Mouse (Mus musculus) stomach, postnatal 0 days (tissue): Measurements from ENCODE around the gene Abhd16a. TPM values are rescaled to one million over a fixed set of nuclear protein-coding genes. Genes with fewer than 3 reads are reported as not detected.

Experiments
- ATAC-seq: fragments of 200-750 bp; cut with Nextera tagmentation; 2 replicates; pipeline ENCODE4 v1.8.0; 2017; ENCODE audit not compliant: low FRiP score, low TSS enrichment
- DNase-seq: peaks from one replicate; pipeline ENCODE4 v3.0.0-alpha.2; 2016; ENCODE audit warnings: low spot score
- H3K27ac ChIP-seq: fragments of 300-500 bp; sonication (generic); replicated peaks from 2 replicates; pipeline ENCODE4 v1.5.1; 2014; ENCODE audit warnings: mild to moderate bottlenecking, control low read depth
- H3K27me3 ChIP-seq: fragments of 300-500 bp; sonication (generic); 2 replicates; pipeline ENCODE4 v1.6.1; 2014; ENCODE audit warnings: low read length; ENCODE audit not compliant: control insufficient read depth, insufficient read depth
- H3K36me3 ChIP-seq: fragments of 300-500 bp; sonication (generic); 2 replicates; pipeline ENCODE4 v1.6.1; 2014; ENCODE audit warnings: low read length, mixed read lengths; ENCODE audit not compliant: control insufficient read depth, insufficient read depth
- H3K4me1 ChIP-seq: fragments of 300-500 bp; sonication (generic); replicated peaks from 2 replicates; pipeline ENCODE4 v1.6.1; 2014; ENCODE audit warnings: antibody characterized with exemption; ENCODE audit not compliant: control insufficient read depth, insufficient read depth
- H3K4me2 ChIP-seq: fragments of 300-500 bp; sonication (generic); replicated peaks from 2 replicates; pipeline ENCODE4 v1.6.1; 2014; ENCODE audit warnings: low read depth, mild to moderate bottlenecking, control low read depth, moderate library complexity
- H3K4me3 ChIP-seq: fragments of 300-500 bp; sonication (generic); 2 replicates; pipeline ENCODE4 v1.5.1; 2014; ENCODE audit warnings: low read depth, low read length, control low read depth
- H3K9ac ChIP-seq: fragments of 300-500 bp; sonication (generic); 2 replicates; pipeline ENCODE4 v1.6.1; 2014; ENCODE audit warnings: mild to moderate bottlenecking, low read length, control low read depth, mixed read lengths
- H3K9me3 ChIP-seq: fragments of 300-500 bp; sonication (generic); 2 replicates; pipeline ENCODE4 v1.6.1; 2016; ENCODE audit warnings: low read length; ENCODE audit not compliant: control insufficient read depth
- CTCF ChIP-seq: IDR thresholded peaks from 2 replicates; pipeline ENCODE4 v1.5.1; 2016; ENCODE audit warnings: antibody characterized with exemption, low read depth, mild to moderate bottlenecking, moderate library complexity
- EP300 ChIP-seq: optimal IDR thresholded peaks from 2 replicates; pipeline ENCODE3; 2016; ENCODE audit warnings: antibody characterized with exemption
- WGBS: fragments of 180-500 bp; shearing (Covaris S2); extraction: QIAGEN DNeasy Blood & Tissue Kit; methylation state at CpG from one replicate; pipeline ENCODE4 v1.1.7; 2014; 5-methylcytosine and 5-hydroxymethylcytosine counted together
- polyA plus RNA-seq: library from polyadenylated mRNA; unstranded; fragments of >200 nt; fragmentation: Nextera tagmentation; extraction: Ambion mirVana; gene quantifications from 2 replicates; pipeline ENCODE4 v1.2.1, GENCODE M21; 2015

The Abhd16a gene
- polyA plus RNA-seq, 1 experiment from 2014 or later: 74.2 TPM

DNA sequence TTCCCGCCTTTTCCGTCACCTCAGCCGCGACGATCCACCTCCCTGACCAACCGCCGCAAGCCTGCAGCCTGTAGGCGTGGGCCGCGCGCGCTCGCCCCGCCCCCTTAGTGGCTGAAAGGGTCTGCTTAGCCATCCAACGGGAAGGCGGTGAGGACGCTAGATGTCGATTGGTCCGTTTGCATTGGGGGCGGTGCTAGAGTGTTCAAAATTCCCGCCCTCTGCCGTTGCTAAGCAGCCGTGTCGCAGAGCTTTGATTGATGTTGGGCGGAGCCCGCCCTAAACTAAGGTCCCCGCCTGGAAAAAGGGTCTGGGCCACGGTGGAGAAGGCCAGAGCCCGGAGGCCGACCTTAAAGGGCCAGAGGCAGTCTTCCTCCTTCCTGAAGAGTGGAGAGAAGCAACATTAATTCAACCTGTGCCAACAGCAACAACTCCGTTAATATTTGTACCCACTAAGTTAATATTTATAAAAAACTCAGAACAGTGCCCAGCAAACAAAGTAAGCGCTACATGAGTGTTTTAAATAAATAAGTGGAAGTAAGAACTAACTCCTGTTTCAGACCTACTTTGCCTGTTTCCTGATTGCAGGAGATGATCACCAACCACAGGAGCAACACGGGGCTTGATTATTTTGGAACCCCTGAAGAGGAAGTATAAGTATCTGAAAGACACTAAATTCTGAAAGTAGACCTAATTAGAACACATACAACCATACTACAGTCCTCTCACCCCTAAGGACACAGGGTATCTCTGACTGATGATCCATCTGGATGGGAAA, 42.2 kb upstream of the Abhd16a start, which contains the start of gene Msh5:
Msh5 (minus strand) TSS at position 65 of the 775 bp plus-strand sequence.
- peak; percentile 99 for DNase-seq
- WGBS: 2% methylated on average over 33 of the region's 33 CpGs

DNA sequence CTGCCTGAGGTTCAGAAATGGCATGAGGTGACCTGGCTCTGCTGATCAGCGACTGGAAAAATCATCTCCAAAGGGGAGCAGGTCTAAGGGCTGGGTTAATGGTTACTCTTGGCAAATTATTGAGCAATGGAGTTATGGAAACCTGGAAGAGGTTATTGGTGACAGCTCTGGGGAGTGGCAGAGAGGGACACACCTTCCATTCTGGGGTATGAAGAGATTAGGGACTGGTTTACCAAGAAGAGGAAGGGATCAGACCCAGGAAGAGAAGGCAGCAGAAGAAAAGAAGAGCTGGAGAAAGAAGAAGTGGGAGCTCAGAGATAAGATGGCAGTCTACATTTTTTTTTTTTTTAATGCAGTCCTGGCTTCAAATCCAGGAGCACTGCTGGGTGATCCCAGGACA, 41.4 kb upstream of the Abhd16a start:
- Histone ChIP-seq H3K36me3 (peaks cover 1% of the 10 kb centered on the region; the same call in 1 of the 2 replicates), H3K4me1 (peaks cover 12% of the 10 kb centered on the region; the same call in 1 of the 2 replicates), H3K9ac (no peak overlapping the region), H3K4me2 (peak overlapping the region; percentile 42), H3K27ac (peak overlapping the region; percentile 99), H3K4me3 (0 out of 2 replicates have a peak overlapping the region, but pooled peaks have one; percentile 3), H3K27me3 (no peaks in the 10 kb centered on the region), H3K9me3 (no peaks in the 10 kb centered on the region)
- TF ChIP-seq EP300 (no peak), CTCF (no peak)
- ATAC-seq (no peak), DNase-seq (peak; percentile 41)
- WGBS: 39% methylated on average over 1 of the region's 1 CpGs

More for the DNA sequence above, 42.2 kb upstream of the Abhd16a start, which contains the start of gene Msh5:
- Histone ChIP-seq H3K4me3 (peak within 1 kb of the TSS; percentile 57), H3K36me3 (no peaks in the 10 kb centered on the region), H3K9ac (peak within 1 kb of the TSS; percentile 76), H3K4me2 (peak within 1 kb of the TSS; percentile 94), H3K9me3 (no peaks in the 10 kb centered on the region), H3K27ac (peak within 1 kb of the TSS; percentile 99), H3K27me3 (no peaks in the 10 kb centered on the region), H3K4me1 (peaks cover 8% of the 10 kb centered on the region; the same call in 1 of the 2 replicates)
- TF ChIP-seq EP300: no peak
- ATAC-seq: peak; percentile 95

DNA sequence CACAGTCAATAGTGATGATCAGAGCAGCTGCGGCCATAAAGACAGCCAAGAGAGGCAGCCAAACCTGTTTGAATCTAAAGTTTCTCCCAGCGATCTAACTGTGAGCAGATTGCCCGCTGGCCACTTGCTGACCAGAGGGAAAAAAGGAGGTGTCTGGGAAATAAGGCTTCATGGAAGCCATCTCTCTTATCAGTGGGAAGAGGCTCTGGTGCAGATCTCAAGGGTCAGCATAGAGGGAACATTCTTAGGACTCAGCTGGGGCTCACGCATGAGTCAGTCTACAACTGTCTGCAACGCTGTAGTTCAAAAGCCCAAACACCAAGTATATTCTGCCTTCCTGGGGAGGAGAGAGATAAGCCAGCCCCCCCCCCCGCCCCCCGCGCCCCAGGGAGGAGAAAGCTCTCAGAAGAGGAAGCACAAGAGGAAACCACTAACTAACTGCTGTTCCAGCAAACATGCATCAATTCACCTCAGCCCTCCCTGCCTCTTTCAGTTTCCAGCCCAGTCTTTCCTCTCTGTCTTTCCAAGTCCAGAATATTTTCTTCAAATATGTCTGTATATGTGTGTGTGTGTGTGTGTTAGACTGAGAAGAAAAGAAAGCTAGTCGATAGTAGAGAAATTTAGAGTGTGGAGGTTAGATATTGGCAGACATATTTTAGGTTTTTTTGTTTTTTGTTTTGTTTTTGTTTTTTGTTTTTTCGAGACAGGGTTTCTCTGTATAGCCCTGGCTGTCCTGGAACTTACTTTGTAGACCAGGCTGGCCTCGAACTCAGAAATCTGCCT, 40.7 kb upstream of the Abhd16a start:
- no peak overlapping the region for H3K9ac ChIP-seq
- peaks cover 12% of the 10 kb centered on the region; the same call in 1 of the 2 replicates for H3K4me1 ChIP-seq
- DNase-seq (peak; percentile 57), ATAC-seq (no peak)
- TF ChIP-seq CTCF: no peak
- no peak for TF ChIP-seq EP300
- H3K27ac ChIP-seq: peak overlapping the region; percentile 99
- 0 out of 2 replicates have a peak overlapping the region, but pooled peaks have one; percentile 3 for H3K4me3 ChIP-seq
- H3K27me3 ChIP-seq: no peaks in the 10 kb centered on the region
- H3K36me3 ChIP-seq: peaks cover 6% of the 10 kb centered on the region
- no peaks in the 10 kb centered on the region for H3K9me3 ChIP-seq
- H3K4me2 ChIP-seq: peak overlapping the region; percentile 42
- WGBS: 20% methylated on average over 11 of the region's 11 CpGs

DNA sequence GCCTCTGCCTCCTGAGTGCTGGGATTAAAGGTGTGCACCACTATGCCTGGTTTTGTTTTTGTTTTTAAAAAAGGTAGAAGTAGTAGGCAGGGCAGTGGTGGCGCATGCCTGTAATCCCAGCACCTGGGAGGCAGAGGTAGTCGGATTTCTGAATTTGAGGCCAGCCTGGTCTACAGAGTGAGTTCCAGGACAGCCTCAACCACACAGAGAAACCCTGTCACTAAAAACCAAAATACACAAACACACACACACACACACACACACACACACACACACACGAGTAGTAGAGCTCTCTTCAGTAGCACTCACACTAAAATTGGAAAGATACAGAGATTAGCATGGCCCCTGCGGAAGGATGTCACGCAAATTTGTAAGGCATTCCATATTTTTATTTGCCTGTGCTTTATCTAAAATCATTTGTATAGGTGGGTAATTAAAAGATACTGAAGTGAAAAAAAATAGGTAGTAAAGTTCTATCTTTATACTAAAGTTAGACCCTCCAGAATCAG, 40.1 kb upstream of the Abhd16a start:
- no peak for TF ChIP-seq EP300
- no peak for TF ChIP-seq CTCF
- H3K4me3 ChIP-seq: no peak overlapping the region
- DNase-seq: no peak
- H3K4me2 ChIP-seq: peak overlapping the region; percentile 83
- WGBS: 61% methylated on average over 5 of the region's 5 CpGs
- no peaks in the 10 kb centered on the region for H3K9me3 ChIP-seq
- ATAC-seq: no peak
- peaks cover 12% of the 10 kb centered on the region; the same call in 1 of the 2 replicates for H3K4me1 ChIP-seq
- H3K27ac ChIP-seq: peak overlapping the region; percentile 99
- no peaks in the 10 kb centered on the region for H3K27me3 ChIP-seq
- H3K9ac ChIP-seq: no peak overlapping the region; the same call in 1 of the 2 replicates
- H3K36me3 ChIP-seq: peaks cover 9% of the 10 kb centered on the region

DNA sequence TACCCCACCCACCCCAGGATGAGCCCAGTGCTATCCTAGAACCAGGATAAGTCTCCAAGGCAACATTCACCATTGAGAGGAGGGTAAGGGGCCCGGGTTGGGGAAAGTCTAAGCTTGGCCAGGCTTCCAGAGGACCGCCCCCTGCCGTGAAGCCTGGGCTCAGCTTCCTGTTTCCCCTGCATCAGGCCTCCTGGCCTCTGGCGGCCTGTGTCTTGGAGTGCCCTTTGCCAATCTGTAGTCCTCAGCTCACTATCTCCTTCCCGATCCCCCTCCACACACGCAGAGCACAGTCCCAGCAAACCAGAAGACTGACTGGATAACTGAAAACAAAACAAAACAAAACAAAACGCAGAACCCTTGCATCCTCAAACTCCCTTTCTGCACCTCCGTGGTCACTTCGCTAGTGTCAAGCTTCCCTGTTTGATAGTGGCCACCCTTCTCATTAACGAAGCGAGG, 39.5 kb upstream of the Abhd16a start, which contains the start of gene Clic1:
Clic1 (plus strand) TSS at position 406 of the 456 bp plus-strand sequence.
- peak; percentile 13 for TF ChIP-seq EP300
- peak; percentile 61 for TF ChIP-seq CTCF
- peak; percentile 10; the same call in 1 of the 2 replicates for ATAC-seq
- Histone ChIP-seq H3K27me3 (no peaks in the 10 kb centered on the region), H3K9me3 (no peaks in the 10 kb centered on the region), H3K27ac (peak within 1 kb of the TSS; percentile 99), H3K4me2 (peak within 1 kb of the TSS; percentile 83), H3K9ac (peak within 1 kb of the TSS; percentile 88), H3K4me3 (peak within 1 kb of the TSS; percentile 72), H3K36me3 (peaks cover 14% of the 10 kb centered on the region), H3K4me1 (peaks cover 12% of the 10 kb centered on the region; the same call in 1 of the 2 replicates)
- DNase-seq: peak; percentile 81
- WGBS: 1% methylated on average over 11 of the region's 11 CpGs
